Mouse (Mus musculus) MEL (cell line): Measurements from ENCODE around the gene Gtdc1.

Experiments used
- CHD1 ChIP-seq: IDR thresholded peaks from 2 replicates; pipeline ENCODE4 v1.6.1; 2012; ENCODE audit warnings: low read depth, mild to moderate bottlenecking, inconsistent platforms, low read length, improper control_type of control experiment
- CTCF ChIP-seq, 3 experiments: IDR thresholded peaks in 2 of 3; conservative IDR thresholded peaks in 1 of 3; 2 replicates each; pipeline ENCODE4 v1.5.1; 2011 to 2012; ENCODE audit warnings: low read length in 3 of 3, low read depth in 2 of 3, mild to moderate bottlenecking in 2 of 3, improper control_type of control experiment in 1 of 3, inconsistent platforms in 1 of 3, mixed read lengths in 1 of 3, moderate library complexity in 1 of 3; ENCODE audit not compliant: control insufficient read depth in 1 of 3, insufficient read depth in 1 of 3, poor library complexity in 1 of 3, severe bottlenecking in 1 of 3
- EP300 ChIP-seq, 2 experiments: IDR thresholded peaks; 2 replicates each; pipeline ENCODE4 v1.6.1; 2011; ENCODE audit warnings: improper control_type of control experiment in 2 of 2, low read length in 2 of 2, low read depth in 1 of 2, mild to moderate bottlenecking in 1 of 2
- ETS1 ChIP-seq: IDR thresholded peaks from 2 replicates; pipeline ENCODE4 v1.6.1; 2012; ENCODE audit warnings: low read depth, mild to moderate bottlenecking, inconsistent platforms, low read length, improper control_type of control experiment, moderate library complexity
- GABPA ChIP-seq: IDR thresholded peaks from 2 replicates; pipeline ENCODE4 v1.6.1; 2012; ENCODE audit warnings: low read depth, mild to moderate bottlenecking, inconsistent platforms, low read length, improper control_type of control experiment, moderate library complexity
- GATA1 ChIP-seq: IDR thresholded peaks from 2 replicates; pipeline ENCODE4 v1.6.1; 2011; ENCODE audit warnings: low read depth, low read length, improper control_type of control experiment
- HCFC1 ChIP-seq: IDR thresholded peaks from 2 replicates; pipeline ENCODE4 v1.6.1; 2012; ENCODE audit warnings: low read depth, mild to moderate bottlenecking, inconsistent platforms, low read length, improper control_type of control experiment, moderate library complexity
- MAFK ChIP-seq: IDR thresholded peaks from 2 replicates; pipeline ENCODE4 v1.6.1; 2011; ENCODE audit warnings: low read depth, mild to moderate bottlenecking, low read length, improper control_type of control experiment, borderline replicate concordance
- MAZ ChIP-seq: IDR thresholded peaks from 2 replicates; pipeline ENCODE4 v1.6.1; 2012; ENCODE audit warnings: low read depth, mild to moderate bottlenecking, inconsistent platforms, low read length, improper control_type of control experiment
- MEF2A ChIP-seq: IDR thresholded peaks from 2 replicates; pipeline ENCODE4 v1.6.1; 2014; ENCODE audit warnings: low read depth, mild to moderate bottlenecking, inconsistent platforms, low read length, improper control_type of control experiment; ENCODE audit not compliant: poor library complexity, insufficient replicate concordance, severe bottlenecking; ENCODE audit errors: extremely low read depth
- NRF1 ChIP-seq: IDR thresholded peaks from 2 replicates; pipeline ENCODE4 v1.6.1; 2014; ENCODE audit warnings: low read depth, mild to moderate bottlenecking, inconsistent platforms, low read length, improper control_type of control experiment, moderate library complexity; ENCODE audit not compliant: poor library complexity, insufficient read depth, severe bottlenecking
- USF1 ChIP-seq: IDR thresholded peaks from 2 replicates; pipeline ENCODE4 v1.6.1; 2014; ENCODE audit warnings: low read depth, mild to moderate bottlenecking, inconsistent platforms, low read length, improper control_type of control experiment, moderate library complexity
- ZKSCAN1 ChIP-seq: IDR thresholded peaks from 2 replicates; pipeline ENCODE4 v1.6.1; 2012; ENCODE audit warnings: low read depth, mild to moderate bottlenecking, inconsistent platforms, low read length, improper control_type of control experiment, moderate library complexity

DNA sequence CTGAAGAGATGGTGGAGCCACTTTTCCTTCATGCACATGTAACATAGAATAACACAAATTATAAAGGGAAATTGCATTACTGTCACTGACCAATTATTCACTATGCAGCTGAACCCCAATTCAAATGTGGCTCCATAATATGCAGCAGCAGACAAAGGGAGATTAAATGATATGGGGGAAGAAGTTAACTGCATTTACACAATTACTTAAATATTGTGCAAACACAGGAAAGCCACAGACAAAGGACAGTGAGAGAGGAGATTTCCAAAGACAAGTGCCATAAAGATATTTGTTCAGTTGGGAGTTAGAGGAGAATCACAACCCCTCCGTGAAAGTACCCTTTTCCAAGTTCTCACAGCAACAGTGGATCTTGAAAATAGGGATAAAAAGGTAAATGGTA, 163.6 kb downstream of the Gtdc1 start:
- no peak for TF ChIP-seq NRF1
- no peak for TF ChIP-seq MAZ
- no peak for TF ChIP-seq ETS1
- no peak for TF ChIP-seq GABPA
- TF ChIP-seq HCFC1 = no peak
- TF ChIP-seq EP300 (IDR thresholded peaks at IDR 0.05; ENCODE audit: low read depth in 1 of 2, low read length in 2 of 2) = no peak
- TF ChIP-seq CTCF (IDR thresholded peaks at IDR 0.05 in 2 of 3, conservative IDR thresholded peaks at IDR 0.05 in 1 of 3; ENCODE audit: control insufficient read depth in 1 of 3, insufficient read depth in 1 of 3, low read depth in 2 of 3, low read length in 3 of 3, poor library complexity in 1 of 3, severe bottlenecking in 1 of 3) = no peak
- TF ChIP-seq CHD1 = no peak
- TF ChIP-seq ZKSCAN1 = no peak
- no peak for TF ChIP-seq GATA1
- TF ChIP-seq USF1 = no peak
- TF ChIP-seq MEF2A = no peak
- TF ChIP-seq MAFK = no peak
